Mouse (Mus musculus): Measurements from ENCODE around the gene Polr2b.

Polr2b gene

DNA sequence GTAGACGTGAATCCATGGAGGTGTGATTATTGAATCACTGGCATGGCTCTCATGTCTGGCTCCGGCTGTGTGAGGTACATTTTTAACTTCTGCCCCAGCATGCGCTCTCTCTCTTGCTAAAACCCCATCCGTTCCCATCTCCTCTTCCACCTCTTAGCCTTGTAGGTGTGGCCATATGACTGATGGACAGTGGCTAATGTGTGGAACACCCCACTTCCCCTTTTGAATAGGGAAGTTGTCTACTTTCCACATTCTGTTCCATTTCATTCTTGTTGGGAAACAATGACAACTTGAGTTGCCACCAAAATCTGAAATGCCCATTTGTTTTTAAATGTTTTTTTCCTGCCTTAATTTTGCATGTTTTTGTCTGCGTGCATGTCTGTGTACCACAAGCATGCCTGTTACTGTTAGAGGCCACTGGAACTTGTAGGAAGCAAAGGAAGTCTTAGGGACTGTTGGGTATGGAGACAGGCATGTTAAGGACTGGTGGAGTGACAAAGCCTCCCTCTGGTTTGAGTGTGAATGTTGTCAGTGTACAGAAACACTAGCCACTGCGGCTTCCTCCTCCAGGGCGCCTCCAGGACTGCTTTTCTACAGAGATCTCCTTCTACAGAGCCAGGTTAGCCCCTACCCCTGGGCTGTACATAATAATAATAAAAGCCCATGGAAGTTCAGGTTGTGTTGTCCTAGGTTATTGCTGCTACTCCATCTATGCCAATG is 17.0 kb upstream of the Polr2b start:
- in situ Hi-C loops (cut with MboI; ENCODE audit: unreplicated experiment in 2 of 2), result no loop called here

DNA sequence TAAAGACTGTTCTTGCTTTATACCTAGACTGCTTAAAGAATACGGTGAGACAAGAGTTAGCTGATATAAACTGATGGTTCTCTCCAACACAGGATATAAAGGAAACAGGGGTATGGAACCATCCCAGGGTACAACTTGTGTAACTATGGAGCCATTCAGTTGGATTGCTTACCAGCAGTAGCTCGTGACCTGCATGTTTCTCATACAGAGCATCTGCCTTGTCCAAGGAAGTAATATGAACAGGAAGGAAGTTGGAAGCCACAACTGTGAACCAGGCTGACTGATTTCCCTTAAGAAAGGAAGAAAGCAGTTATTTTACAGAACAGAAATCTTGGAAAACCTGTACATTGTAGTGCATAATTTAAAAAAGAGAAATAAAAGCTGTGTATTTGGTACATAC is 10.5 kb upstream of the Polr2b start:
- in situ Hi-C loops (cut with MboI; ENCODE audit: unreplicated experiment in 2 of 2), result no loop called here

DNA sequence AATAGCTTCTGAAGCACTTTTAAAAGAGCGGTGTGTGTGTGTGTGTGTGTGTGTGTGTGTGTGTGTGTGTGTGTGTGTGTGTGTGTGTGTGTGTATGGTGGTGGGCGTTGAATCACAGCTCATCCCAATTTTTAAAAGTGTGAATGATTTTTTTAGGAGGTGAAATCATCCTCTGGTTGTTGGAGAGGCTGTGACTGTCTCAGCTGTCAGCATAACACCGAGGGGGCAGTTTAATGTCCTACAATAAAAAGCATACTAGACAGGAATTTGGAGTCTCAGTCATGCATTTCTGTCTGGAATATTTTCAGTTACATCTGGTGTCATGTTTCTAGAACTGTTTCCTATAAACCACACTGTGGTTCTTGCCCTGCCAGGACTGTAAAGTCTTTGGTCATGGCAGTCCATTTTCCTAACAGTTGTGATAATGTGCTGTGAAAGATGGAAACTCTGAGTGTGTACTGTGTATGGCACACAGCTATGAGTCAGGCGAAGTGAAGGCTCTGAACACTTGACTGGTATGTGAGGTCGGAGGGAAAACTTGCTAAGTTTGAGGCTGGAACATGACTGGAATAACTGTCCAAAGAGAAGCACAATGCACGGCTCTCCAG is 8.5 kb upstream of the Polr2b start:
- in situ Hi-C loops (cut with MboI; ENCODE audit: unreplicated experiment in 2 of 2), result no loop called here

DNA sequence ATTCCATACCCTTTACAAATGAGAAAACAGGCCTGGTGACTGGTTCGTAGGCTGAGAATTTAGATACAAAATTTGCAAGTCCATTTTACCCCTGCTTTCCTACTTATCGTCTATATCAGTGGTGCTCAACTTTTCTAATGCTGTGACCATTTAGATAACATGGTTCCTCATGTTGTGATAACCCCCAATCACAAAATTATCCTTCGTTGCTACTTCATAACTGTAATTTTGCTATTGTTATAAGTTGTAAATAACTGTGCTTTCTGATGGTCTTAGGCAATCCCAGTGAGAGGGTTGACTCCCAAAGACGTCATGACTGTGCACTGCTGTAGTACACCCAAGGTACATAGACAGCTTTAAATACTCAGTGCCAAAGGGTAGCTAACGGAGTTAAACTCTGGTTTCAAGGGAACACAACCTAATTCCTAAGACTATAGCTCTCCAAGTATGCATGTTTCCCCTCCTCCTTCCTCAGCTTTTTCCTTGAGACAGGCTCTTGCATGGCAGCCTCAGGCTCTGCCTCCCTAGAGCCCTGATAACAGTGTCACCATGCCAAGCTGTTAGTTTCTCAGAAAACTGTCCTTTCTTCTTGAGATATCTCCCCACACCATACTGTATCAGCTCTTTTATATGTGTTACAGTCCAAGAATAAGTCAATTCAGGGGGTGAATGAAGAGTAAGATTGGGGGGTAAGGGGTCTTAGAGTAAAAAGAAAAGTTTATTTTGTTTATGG is 2.0 kb upstream of the Polr2b start:
- in situ Hi-C loops (cut with MboI; ENCODE audit: unreplicated experiment in 2 of 2), result loop anchor here in 1 of 2 experiments (5.0 kb wide), 1 partner anchor 36 kb away; no protein-coding TSS in a partner anchor

DNA sequence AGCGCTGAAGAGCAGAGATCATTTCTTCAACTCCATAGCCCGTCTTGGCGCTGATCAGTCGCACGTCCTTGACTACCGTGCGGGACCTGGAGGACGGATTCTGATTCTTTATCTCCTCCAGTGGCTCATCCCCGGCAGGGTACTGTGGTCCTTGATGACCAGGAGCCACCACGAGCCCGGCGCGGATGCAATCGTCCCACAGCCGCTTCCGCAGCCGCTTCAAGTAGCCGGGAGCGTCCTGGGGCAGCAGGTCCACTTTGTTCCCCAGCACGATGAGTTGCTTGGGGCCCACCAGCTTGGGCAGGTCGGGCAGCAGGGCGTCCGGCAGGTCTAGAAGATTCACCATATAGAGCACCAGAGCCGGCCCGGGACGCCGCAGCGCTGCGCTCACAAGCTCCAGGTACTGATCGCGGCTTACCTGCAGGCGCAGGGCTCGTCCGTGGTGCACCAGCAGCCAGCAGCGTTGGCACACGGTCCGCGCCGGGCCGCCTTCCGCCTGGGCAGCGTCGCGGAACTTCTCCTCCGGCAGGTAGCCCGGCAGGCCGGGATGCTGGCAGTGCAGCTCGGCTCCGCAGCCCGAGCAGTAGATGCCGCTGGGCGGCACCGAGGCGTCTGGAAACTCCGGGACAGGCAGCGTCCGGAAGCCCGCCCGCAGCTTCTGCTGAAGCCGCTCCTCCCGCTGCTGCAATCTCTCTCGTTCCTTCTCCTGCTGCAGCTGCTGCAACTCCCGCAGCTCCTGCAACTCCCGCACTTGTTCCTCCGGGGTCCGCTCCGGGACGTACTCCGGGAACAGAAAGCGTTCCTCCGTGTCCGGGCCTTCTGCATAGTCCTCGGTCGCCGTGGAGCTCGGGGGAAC is 668 bp upstream of the Polr2b start:
- in situ Hi-C loops (cut with MboI; ENCODE audit: unreplicated experiment in 2 of 2), result loop anchor here in 1 of 2 experiments (5.0 kb wide), 1 partner anchor 37 kb away; no protein-coding TSS in a partner anchor

DNA sequence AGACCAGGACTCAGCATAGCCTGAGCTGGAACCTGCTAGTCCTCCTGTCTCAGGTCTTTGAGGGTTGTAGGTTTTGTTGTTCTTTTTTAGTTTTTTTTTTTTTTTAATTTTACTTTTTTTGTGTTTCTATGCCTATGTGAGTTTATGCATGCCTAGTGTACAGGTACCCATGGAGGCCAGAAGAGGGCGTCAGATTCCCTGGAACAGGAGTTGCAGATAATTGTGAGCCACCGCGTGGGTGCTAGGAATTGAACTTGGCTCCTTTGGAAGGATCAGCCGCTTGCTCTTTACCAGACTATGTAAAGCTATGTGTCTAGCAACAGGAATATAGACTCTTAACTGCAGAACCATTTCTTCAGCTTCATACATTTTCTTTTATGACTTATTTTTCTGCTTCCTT is 4.3 kb downstream of the Polr2b start:
- in situ Hi-C loops (cut with MboI; ENCODE audit: unreplicated experiment in 2 of 2), result no loop called here

DNA sequence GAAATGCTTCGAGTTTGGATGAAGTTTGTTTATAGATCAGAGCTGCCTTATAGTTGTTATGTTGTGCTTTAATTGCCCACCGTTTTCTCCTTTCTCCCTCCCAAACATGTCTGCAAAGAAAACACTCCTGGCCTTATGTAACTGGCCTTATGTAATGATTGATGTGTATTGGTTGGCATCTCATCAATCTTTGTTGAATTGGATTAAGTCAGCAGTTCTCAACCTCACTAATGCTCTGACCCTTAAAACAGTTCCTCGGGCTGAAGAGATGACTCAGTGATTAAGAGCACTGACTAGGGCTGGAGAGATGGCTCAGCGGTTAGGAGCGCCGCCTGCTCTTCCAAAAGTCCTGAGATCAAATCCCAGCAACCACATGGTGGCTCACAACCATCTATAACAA is 5.0 kb downstream of the Polr2b start:
- in situ Hi-C loops (cut with MboI; ENCODE audit: unreplicated experiment in 2 of 2), result no loop called here

DNA sequence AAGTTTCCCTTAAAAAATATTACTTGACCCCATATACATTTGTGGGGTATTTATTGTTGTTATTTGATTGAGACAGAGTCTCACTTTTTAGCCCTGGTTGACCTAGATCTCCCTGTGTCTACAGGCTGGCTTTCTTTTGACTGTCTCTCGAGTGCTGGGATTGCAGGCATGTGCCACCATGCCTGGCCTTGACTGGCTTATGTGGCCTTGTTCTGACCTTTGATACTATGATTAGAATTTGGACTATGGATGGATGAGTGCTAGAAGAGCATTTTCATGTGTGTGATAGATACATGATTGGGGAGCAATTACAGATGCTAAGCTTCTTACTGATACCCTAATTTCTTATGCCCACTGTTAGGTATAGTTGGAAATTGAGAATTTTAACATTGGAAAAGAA is 15.0 kb downstream of the Polr2b start:
- in situ Hi-C loops (cut with MboI; ENCODE audit: unreplicated experiment in 2 of 2), result no loop called here

DNA sequence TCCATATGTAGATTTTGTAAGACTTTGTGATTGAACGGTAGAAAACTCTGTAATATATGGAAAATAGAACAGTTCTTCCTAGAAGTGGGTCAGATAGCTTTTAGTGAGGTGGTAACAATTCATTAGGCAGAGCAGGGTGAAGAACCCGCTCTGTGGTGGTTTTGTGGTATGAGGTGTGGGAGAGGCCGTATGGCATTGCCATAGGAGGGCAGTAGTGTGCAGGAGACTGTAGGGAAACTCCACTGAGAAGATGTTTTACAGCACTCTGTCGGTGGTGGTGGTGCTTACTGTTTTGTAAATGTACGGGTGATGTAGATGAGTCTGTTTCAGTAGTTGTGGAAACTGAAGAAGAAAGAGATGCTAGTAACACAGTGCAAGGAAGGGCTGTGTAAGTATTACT is 20.2 kb downstream of the Polr2b start:
- in situ Hi-C loops (cut with MboI; ENCODE audit: unreplicated experiment in 2 of 2), result no loop called here

DNA sequence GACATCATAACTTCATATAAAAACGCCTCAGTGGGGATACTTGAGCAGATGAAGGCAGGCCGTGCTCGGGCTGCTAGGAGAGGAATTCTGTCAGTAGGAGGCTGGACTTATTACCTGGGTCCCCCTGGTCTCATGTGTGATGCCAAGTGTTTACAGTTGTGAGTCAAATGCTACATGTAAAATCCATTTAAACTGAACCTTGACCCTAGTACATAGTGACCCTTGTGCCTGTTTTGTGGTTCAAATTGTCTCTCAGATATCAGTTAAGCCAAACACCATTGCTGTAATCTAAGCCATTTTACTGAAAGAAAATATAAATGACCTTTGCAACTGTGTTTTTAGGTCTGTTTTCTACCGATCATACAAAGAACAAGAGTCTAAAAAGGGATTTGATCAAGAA is 30.1 kb downstream of the Polr2b start:
- in situ Hi-C loops (cut with MboI; ENCODE audit: unreplicated experiment in 2 of 2), result no loop called here

DNA sequence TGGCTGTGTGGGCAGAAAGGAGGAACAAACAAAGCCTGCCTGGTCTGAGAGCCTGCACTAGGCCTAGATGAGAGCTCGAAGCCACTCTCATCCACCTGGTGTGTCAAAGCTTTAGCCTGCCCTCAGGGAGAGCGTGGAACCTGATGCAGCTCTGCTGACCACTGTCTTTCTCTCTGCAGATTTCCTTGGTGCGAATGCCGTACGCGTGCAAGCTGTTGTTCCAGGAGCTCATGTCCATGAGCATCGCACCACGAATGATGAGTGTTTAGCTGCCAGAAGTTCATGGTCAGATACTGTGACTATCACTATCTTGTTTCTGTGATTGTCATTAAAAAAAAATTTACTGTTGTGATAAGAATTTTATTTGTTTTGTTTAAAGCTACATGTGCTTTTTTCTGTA is 39.0 kb downstream of the Polr2b start:
- in situ Hi-C loops (cut with MboI; ENCODE audit: unreplicated experiment in 2 of 2), result no loop called here

DNA sequence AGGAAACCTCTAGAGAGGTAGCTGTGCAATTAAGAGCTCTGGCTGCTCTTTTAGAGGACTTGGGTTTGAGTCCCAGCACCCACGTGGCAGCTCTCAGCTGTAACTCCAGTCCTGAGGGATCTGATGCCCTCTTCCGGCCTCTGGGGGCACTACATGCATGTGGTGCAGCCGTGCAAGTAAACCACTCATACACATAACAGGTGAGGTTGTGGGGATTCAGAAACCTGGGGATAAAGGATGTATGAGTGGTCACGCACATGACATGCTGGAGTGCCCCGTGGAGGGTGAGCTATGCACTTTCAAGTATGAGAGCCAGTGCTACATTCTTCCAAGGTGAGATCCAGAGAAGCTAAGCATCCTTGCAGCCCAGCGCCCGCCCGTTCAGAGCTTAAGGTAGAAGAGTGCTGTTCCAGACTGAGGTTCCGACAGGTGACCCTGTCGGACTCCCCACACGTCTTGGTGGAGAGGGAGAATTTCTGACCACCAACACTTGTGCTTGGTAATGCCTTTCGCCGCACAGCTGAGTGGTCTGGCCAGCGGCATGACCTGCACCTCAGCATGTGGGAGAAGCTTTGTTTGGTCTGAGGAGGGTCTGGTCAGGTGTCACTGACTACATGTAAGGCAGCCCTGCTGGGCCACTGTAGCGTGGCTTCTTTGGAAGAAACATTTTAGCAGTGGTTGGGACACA is 40.2 kb downstream of the Polr2b start:
- in situ Hi-C loops (cut with MboI; ENCODE audit: unreplicated experiment in 2 of 2), result loop anchor here in 1 of 2 experiments (5.0 to 25.0 kb wide), 2 partner anchors 112 to 437 kb away; no protein-coding TSS in a partner anchor

DNA sequence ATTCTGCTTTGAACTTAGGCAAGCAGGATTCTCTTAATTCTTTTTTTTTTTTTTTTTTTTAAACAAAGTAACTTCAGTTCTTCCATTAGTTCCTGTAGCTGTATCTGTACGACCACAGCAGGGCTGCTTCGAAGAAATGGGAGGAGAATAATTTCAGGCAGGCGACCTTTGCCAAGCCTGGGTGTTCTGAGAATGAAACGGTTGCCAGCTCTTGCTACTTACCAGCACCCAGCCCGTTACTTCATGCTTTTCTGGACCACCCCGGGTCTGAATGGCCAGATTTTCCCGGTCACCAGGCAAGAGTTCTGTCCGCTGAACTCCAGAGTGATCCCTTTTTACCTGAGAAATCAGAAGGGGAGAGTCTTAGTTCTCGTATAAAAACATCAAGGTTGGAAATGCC is 41.7 kb downstream of the Polr2b start:
- in situ Hi-C loops (cut with MboI; ENCODE audit: unreplicated experiment in 2 of 2), result loop anchor here in 1 of 2 experiments (5.0 to 25.0 kb wide), 2 partner anchors 111 to 436 kb away; no protein-coding TSS in a partner anchor

DNA sequence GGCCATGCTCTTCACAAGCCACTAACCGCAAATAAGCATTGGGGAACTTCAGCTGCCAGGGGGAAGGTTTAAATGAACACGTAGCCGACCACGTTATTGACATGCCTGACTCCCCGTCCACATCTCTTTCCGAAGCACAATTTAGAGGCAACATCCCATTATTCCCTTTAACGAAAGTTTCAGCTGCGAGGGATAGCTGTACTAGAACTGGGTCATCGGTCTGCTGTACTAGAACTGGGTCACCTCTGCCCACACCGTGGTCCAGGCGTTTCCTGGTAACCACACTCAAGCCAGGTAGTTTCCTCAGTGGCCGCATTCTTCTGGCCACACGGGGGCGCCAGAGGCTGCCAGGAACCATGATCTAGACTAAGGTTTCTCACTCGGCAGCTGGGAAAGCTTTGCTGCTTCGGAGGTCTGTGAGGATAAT is 44.4 kb downstream of the Polr2b start:
- in situ Hi-C loops (cut with MboI; ENCODE audit: unreplicated experiment in 2 of 2), result loop anchor here in 1 of 2 experiments (5.0 to 25.0 kb wide), 2 partner anchors 108 to 433 kb away; no protein-coding TSS in a partner anchor

DNA sequence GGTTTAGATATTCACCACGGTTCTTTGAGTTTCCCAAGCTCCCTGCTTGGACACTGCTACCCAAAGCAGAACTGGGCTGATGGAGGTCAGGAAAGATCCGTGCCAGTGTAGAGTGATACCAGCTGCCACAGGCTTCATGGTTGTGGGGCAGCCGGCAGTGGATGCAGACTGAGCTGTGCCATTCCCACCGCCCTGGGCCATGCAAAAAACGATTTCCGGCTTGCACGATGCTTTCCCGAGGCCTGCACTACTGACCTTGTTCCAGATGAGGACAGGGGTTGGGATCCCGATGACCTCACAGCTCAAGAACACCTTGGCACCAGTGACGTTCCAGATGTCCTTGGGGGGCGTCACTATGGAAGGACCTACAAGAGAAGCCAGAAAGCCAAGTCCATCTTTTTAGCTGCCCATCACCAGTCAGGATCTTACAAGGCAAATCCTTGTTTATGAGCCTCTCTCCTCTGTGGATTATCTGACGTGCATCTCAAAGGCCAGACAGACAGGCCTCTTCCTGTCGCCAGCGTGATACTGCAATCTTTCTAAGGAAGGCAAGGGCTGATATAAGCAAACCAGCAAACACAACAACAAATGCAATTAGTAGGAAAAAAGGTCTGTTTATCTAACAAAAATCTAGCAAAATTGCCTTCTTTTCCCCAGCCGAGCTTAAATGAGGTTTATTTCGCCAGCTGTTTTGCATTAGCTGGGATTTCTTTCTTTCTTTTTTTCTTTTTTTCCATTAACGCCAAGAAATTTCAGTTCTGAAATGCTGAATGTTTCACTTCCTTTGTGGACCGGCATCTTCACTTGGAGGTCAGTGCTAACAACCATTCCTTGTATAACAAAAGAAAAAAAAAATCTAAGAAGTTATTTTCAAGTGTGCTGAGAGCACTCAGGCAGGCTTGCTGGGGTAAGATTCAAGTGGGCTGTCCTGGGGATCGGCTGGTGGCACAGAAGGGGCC is 45.6 kb downstream of the Polr2b start:
- in situ Hi-C loops (cut with MboI; ENCODE audit: unreplicated experiment in 2 of 2), result loop anchor here (5.0 to 25.0 kb wide), 2 partner anchors 102 to 432 kb away; no protein-coding TSS in a partner anchor

DNA sequence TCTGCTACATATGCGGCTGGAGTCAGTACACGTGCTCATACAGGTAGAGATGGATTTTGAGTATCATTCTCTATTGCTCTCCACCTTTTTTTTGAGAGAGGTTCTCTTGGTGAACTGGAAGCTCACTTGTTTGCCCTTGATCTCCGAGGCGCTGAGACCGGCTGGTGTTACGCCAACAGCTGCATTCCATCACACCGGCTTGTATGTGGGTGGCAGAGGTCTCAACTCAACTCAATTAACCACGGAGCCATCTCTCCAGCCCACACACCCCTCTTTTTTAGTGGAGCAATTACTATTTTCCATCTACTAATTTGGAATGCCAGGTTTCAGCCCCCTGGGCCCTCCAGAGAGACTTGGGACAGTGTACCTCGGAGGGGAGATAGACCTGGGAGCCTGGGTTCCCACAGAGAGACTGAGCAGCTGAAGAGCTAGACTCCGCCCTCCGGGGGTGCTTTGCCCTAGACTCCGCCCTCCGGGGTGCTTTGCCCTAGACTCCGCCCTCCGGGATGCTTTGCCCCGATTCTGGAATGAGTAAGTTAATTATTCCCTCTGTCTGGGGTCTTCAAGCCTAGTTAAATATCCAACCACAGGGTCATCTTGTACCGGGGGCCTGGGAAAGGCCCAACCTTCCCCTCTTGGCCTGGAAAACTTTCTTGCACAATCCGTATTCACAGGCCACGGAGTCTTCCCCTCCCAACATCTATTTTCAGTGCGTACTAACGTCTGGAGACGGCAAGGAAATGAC is 47.6 kb downstream of the Polr2b start:
- in situ Hi-C loops (cut with MboI; ENCODE audit: unreplicated experiment in 2 of 2), result loop anchor here (5.0 to 25.0 kb wide), 2 partner anchors 100 to 430 kb away; no protein-coding TSS in a partner anchor

DNA sequence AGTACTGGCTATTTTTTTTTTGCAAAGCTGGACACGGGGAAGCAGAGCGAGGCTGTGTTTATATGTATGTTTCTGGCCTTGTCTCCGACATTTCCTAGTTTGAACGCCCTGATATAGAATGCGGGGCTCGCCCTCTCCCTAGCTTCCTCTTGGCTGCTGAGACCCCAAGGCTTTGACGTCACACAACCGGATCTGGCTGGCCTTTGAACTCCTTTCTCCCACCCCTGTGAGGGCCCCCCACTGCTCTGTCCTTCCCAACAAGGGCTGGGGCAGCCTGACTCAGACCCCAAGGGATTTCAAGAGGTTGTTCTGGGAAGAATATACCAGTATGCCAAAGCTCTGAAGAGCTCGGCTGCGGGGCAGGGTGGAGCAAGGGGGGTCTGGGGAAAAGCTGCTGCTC is 48.4 kb downstream of the Polr2b start:
- in situ Hi-C loops (cut with MboI; ENCODE audit: unreplicated experiment in 2 of 2), result loop anchor here (5.0 to 25.0 kb wide), 2 partner anchors 99 to 429 kb away; no protein-coding TSS in a partner anchor

DNA sequence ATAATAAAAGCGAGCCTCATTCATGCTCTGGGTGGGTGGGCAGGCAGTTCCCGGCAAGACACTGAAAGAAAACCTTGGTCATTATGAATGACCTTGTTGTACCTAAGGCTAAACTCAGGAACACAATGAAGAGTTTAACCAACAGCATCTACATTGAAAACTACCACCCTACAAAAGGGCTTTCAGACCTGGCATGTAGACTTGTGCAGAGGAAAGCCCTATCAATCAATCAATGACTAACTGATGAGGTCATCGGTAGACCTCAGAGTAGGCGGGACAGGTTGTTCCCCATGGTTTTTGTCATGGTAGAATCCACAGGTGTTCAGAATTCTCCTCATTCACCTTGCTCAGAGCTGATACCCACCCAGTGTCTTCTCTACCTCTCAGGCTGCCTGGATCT is 50.0 kb downstream of the Polr2b start:
- in situ Hi-C loops (cut with MboI; ENCODE audit: unreplicated experiment in 2 of 2), result loop anchor here (5.0 to 25.0 kb wide), 2 partner anchors 97 to 427 kb away; no protein-coding TSS in a partner anchor
